Mouse (Mus musculus) urinary bladder, postnatal 4 days (tissue): ENCODE data around the gene Rapgef6.

Experiments
- DNase-seq, 2 experiments: peaks; one replicate each; pipeline ENCODE4 v3.0.0; 2021 to 2022; ENCODE audit warnings: low spot score in 2 of 2

Rapgef6 gene

DNA sequence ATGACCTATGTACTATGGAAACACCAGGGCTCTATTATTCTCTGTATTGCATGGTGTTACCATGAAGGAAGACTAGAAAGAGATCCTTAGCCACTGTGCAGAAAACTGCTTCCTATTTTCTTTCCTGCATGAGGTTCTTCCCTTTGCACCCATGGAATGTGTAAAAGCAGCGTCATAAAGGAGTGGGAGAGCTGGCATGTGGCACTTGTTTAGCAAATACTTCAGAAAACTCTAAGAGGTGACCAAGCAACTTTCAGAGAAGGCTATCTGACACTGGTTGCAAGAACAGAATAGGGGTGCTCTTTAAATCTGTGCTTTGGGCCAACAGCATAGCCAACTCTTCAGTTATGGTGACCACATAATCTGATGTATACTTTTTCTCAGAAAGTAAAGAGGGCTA lies 212.5 kb downstream of the Rapgef6 start:
- no peak for DNase-seq

- no peak for DNase-seq
These were observed 214.3 kb downstream of the Rapgef6 start for GRCm38 (mm10) chr11:54736903-54737302.

GRCm38 (mm10) chr11:54739012-54739750 lies 216.5 kb downstream of the Rapgef6 start:
- no peak for DNase-seq

DNA sequence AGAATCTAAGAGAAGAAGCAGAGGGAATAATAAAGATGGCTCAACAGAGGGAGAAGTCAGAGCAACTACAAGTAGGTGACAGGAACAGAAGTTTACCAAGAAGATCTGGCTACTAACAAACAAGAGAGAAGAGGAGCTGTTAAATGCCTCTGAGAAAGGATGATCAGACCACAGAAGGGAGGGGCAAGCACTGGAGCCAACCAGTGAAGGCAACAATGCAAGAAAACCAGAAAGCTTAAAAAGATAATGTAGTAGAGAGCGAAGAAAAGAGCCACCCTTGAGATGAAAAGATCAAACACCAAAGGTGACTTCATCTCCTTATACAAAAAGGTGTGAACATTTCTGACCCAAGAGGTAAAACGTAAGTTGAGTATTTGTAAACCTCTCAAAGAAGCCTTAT lies 218.7 kb downstream of the Rapgef6 start:
- no peak for DNase-seq

- no peak for DNase-seq
These were observed 221.6 kb downstream of the Rapgef6 start for GRCm38 (mm10) chr11:54744231-54744630.
